Mouse (Mus musculus) gastrocnemius, postnatal 4 days (tissue): Measurements from ENCODE around the gene Enox1. TPM values are rescaled to one million over a fixed set of nuclear protein-coding genes. Genes with fewer than 3 reads are reported as not detected.
"Not testable (repeated sequence)": the region's sequence is repeated elsewhere in the genome, so short reads cannot be mapped to it uniquely, and the experiment has no call there.

Source experiments
- DNase-seq, 2 experiments: peaks; one replicate each; pipeline ENCODE4 v3.0.0; 2021 to 2022; ENCODE audit warnings: low spot score in 2 of 2, mixed read lengths in 2 of 2
- long read RNA-seq, 2 experiments: library from polyadenylated mRNA; stranded (forward); transcript quantifications; one replicate each; pipeline ENCODE4 v2.0.0; 2021
- total RNA-seq, 2 experiments: library from RNA; stranded (reverse); gene quantifications; 2 replicates each; pipeline ENCODE4 v1.2.3; 2021

The Enox1 gene
- total RNA-seq: 10 to 100 TPM; 14.3 to 17.3 TPM
- long read RNA-seq, experiment 1, partial matches to known transcripts: 1 of 21 reads
- long read RNA-seq, experiment 1, other reads (novel, unspliced or antisense): 19 of 21 reads
- long read RNA-seq, experiment 2, partial matches to known transcripts: 3 of 20 reads
- long read RNA-seq, experiment 2, other reads (novel, unspliced or antisense): 17 of 20 reads

DNA sequence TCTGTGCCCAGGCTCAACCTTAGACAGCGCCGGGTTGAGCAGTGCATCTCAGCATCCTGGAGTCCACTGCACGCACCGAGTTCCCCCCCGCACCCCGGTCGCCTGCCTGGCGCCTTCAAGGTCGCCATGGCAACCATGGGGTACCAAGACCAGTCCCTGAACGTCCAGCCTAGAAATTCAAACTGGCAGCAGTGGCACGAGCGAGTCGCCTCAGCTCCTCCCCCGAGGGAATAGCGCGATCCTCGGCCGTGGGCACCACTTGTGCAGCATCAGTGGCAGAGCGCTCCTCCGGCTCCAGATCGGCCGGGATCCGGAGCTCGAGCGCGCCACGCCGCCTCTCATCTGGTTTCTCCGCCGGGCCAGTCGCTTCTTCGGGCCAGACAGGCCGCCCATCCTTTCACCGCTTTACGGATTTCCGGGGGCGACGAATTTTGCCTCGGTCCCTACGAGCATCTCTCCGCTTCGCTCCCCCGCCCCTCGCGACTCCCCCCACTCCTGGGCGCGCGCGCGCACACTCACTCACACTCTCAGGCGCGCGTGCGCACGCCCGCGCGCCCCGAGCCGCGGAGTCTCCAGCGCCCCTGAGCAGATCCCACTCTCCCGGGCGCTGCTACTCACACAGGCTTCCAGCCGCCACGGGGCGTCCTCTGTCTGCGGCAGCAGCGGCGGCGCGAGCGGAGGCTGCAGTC, at the start of gene Enox1:
TSS of gene Enox1 (plus strand) at position 542 of the 689 bp plus-strand sequence.
- DNase-seq: peak; percentile 76 to 83

DNA sequence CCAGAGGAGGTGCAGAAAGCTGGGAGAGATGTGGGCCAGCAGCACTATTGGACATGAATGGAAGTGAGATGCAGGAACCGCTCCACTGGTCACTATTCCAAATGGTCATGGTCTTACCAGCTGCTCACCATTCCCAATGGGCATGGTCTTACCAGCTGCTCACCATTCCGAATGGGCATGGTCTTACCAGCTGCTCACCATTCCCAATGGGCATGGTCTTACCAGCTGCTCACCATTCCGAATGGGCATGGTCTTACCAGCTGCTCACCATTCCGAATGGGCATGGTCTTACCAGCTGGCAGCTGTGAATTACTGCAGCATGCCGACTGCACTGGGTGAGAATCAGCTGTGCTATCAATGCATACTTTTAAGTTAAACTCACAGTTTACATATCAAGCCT, 45.9 kb upstream of the Enox1 start:
- not testable (repeated sequence) for DNase-seq

DNA sequence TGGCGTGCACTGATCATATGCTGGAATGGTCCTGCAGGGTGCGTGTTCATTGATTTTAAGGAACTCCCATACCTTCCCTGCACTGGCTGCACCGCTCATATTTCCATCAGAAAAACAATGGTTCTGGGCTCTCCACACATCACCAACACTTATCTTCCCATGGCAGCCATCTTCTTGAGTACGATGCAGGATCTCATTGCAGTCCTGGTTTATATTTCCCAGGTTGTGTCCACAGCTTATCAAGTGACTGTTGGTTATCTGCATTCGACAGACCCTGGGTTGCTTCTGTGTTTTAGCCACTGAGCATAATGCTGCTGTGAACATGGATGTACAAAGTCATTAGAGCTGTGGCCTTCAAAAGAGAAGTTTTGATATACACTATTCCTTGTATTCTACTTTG, 26.0 kb upstream of the Enox1 start:
- DNase-seq: no peak

DNA sequence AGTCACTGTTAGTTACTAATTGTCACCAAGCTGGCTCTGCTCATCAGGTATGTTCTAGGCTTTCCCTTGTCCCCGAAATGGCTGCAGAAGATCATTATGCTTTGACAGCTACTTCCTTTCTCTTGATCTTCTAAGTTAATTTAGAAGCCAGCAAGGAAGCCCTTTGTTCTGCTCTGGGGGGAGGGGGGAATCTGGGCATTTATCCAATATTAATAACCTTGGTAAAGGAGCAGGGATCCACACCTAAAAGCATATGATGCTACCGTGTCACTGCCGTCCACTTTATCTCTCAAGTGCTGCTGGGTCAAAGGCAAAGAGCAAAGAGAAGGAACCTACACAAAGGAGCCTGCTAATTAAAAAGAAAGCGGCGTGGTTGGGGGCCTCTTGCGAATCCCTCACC, 19.6 kb upstream of the Enox1 start:
- no peak for DNase-seq

DNA sequence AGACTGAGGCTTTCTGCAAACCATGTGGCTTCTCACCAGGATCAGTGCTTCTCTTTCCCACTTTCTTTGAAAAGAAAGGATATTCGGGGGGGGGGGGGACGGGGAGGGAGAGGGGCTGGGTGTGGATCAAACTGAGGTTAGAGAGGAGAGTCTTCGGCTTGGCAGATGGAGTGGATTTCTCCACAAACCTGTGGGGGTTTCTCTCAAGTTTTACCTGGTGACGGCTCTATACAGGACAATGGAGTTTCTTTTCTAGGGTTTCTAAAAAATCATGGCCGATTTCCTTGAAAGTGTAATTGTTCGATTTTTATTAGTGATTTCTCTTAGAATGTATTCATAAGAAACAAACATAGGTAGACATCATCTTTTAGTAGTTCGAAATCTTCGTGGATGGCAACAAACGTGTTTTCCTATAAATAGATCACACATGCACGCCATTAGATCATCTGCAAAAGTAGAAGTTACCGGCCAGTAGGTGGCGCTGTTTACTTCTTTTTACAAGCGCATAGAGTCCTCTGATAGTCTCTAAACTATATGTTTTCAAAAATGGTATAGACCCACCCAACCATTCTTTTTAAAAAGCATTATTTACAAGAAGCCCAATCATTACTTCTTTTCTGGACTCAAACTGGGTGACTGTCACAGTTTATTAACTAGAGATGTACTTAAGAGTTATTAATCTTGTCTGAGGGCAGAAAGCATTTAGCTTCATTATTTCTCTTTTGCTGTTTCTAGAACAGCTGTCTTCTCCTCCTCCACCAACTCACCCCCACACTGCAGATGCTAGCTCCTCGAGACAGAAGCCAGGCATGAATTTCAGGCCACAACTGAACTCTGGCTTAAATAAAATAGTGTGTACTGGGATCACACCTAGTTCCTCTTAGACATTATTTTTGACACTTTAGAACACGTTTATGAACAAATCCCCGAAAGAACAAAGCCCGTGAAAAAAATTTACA, 15.0 kb upstream of the Enox1 start:
- peak; percentile 58 to 80 for DNase-seq

DNA sequence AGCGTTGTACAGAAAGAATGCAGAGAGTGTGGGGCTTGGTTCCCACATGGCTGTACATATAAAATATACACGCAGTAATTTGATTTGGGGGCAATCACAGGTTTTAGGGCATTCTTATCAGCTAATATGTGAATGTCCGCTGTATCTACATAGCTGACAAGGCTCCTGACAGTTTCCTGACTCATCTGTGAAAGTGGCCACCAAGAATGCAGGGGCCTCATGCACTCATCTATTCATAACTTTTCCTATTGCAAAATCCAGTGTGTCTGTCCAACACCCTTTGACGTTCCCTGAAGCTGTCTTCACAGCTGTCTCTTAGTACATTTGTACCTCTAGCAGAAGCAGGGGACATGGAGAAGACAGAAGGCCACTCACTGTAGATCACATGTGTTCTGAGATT, 11.5 kb upstream of the Enox1 start:
- no peak for DNase-seq

DNA sequence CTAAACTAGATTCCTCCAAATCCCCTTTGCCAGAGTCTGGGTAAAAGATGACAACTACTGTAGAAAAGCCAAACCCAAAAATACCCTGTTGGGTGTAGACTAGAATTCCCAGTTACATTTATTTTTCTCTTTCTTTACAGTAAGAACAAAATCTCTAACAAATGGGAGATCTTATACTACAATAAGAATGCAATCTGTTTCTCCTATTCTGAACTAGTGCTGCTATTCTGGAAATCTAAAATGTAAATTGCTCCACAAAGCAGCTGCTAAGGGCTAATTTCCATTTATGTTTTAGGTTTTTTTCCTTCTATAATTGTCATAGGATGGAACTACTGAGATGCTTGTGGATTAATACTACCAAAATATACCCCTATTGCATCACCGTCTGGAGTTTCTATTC, 8.9 kb upstream of the Enox1 start:
- DNase-seq: no peak

DNA sequence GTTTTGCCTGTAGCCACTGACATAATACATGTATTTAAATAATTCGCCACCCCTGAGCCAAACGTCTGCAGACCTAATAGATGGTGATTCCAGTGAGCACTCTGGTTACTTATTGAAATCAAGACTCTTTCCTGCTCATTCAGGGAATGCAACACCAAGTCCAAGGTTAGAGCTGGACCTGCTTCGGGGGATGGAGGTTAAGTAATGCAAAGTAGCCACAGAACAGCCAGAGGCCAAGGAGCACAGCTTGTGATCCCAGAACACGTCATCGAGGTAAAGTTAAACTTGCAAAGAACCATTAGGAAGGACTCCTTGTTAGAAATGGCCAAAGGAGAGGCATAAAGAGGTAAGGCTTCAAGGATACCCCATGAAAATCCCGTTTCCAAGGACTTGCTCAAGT, 6.0 kb upstream of the Enox1 start:
- no peak for DNase-seq

DNA sequence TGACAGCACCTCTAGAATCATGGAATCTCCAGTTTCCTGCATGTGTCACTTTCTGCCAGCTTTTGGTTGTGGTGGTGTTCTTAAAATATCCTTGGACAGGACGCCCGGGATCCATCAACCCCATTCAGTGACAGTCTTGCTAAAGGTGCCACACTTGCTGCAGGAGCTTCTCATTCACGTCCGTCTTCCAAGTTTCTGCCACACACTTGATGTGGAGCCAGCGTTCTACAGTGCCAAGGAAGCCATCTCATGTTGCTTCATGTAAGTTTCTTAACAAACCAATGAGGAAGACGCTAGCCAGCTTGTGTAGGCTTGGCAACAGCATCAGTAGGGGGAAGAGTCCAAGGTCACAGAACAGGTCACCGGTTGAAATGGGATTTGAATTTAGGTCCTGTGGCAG, 5.1 kb upstream of the Enox1 start:
- DNase-seq: no peak

DNA sequence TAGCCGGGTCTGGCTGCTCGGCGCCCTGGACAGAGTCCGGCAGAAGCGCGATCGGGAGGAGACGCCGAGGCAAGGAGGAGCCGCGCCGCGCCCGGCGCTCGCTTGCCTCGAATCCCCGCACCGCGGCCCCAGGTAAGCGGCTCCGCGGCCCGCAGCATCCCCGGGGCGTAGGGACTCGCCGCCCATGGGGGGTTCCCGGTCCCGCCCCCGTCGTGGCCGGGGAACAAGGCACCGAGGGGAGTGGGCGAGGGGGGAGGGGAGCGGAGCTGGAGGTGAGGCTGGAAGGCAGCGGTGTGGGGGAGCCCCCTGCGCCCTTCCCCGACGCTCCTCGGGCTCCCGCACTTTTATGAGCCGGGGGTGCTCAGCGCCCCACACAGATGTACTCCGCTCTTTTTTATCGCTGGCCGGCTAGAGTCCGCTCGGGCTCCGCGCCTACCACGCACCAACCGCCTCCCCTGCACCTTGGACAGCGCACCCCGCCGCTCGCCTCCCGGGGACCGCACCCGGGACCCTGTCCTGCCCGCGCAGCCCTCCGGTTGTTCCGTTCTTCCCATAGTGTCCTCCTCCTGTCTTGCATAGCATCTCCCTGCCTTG, 445 bp downstream of the Enox1 start:
- DNase-seq: peak in 1 of 2 experiments; percentile 25

DNA sequence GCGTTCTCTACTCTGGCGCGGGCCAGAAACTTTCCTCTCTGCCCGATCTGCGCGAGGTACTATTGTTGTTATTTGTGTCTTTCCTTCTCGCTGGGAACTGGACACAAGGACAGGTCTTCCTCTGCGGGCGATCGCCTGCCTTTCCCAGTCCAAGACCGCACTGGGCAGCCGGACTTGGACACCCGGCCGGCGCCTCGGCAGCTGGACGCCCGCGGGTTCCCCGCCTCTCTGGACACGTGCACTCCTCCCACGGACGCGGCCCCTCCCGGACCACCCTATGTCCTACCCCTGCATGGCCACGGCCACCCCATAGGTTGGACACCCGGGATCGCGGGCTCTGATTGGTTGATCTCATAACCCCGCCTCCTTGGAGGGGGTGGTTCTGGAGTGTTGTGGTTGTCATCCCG, 945 bp downstream of the Enox1 start:
- peak; percentile 80 to 88 for DNase-seq

DNA sequence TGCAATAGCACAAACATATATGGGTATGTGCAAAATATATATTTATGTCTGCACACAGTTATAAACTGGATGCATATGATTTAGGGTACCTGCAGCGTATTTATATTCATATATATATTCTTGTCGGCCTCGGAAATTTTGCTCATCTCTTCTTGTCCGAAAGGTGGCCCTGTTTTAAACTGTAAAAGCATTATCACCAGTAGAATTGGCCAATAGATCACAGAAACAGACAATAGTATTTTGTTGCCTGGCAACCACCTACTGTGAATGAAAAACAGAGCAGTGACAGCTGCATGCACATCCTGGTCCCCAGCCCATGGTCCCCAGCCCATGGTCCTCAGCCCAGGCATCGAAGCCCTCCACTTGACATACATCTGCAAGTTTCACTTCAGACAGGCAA, 2.8 kb downstream of the Enox1 start:
- DNase-seq: no peak

DNA sequence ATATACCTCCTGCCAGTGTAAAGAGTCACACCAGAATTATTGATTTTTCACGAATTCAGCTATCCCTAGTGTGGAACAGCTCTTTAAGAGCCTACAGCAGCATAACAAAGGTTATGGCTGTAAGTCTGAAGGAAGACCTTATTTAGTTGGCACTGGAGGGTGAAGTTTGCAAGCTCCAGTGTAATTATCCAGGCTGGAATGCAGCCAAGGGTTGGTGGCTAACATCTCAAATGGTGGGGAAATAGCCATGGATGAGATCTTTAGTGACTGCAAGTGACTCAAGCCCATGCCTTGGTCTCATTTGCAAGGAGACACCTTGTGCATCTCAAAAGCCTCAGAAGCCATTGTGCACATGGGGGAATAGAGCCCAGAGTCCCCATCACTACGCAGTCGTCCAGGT, 5.9 kb downstream of the Enox1 start:
- DNase-seq: no peak

DNA sequence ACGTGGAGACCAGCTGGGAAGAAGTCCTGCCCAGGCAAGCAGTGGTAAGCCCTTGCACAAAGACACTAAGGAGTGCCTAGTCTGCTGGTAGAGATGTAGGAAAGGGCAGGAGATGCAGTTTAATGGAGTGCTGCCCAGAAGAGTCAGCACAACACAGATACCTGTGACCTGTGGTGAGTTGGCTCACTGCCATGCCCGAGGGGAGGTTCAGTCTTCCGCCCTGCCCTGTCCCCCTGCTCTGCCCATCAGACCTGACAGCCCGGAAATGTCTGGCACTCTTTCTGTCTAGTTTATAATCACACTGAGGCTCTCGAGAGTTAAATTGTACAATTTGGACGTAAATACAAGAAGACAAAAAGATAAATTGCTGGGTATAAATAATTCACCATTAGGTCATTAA, 7.8 kb downstream of the Enox1 start:
- DNase-seq: no peak

DNA sequence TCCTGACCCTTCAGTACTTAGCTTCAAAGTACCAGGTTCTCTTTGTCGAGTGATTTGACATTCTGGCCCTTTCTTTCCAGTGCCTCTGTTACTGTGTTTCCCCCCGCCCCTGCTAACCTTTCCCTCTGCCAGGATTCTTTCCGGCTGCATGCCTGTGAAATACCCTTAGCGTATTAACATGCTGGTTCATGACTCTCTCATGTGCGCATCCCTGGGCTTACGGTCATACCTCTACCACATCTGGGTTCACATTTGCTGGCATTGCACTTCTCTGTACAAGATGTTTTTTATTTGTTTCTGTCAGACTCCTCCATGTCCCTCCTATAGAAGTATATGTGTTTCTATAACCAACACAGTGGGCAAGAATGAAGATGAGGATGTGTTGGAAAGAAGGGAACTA, 11.6 kb downstream of the Enox1 start:
- no peak for DNase-seq

DNA sequence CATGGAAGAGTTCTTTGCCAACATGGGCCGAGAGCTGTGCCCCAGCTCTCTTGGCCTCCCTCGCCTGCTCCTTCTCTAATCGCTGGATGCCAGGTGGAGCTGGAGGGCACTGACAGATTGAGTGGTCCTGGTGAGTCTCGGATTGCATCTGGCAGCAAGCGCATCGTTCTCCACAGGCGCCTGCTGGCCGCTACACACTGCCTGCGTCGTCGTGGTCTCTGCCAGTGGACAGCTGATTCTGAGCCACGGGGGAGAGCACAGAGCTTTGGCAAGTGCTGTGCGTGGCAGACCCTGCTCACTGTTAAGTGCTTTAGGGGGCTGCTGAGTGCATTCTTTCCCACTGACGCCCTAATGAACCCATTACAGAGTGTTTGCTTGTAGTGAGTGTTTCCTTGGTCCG, 17.9 kb downstream of the Enox1 start:
- DNase-seq: peak; percentile 22 to 51

DNA sequence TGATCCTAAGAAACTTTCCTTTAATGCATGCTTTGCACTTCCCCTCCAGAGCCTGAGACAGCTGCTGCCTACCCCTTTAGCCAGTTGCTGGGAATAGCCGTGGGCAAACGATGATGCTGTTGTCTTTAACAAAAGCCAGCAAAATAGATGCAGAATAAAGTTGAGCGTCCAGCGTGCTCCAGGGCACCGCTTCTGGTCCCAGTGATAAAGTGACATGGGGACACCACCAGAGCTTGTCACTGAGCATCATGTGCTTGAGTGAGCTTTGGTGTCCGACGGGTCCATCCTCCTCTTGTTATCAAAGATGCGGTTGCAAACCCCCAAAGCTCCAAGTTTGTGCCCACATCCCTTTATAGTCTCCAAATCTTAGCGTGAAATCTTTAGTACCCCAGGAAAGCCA, 18.4 kb downstream of the Enox1 start:
- DNase-seq: no peak

DNA sequence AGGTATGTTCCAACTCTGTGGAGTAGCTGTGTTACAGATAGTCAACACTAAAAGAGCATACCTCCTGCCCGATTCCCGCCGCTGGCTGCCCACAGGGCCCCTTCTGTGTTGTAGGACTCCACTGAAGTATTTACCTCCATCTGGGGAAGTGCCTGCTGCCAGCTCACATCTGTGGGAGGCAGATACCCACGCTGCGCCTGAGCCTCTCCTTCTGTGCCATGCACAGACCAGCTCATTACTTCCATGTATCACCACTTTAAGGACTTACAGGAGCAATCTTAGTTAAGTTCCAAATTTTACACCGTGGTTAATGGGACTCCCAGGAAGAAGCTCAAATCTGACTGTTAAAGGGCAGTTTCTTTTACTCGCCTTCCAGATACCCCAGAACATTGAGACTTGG, 23.7 kb downstream of the Enox1 start:
- DNase-seq: no peak

DNA sequence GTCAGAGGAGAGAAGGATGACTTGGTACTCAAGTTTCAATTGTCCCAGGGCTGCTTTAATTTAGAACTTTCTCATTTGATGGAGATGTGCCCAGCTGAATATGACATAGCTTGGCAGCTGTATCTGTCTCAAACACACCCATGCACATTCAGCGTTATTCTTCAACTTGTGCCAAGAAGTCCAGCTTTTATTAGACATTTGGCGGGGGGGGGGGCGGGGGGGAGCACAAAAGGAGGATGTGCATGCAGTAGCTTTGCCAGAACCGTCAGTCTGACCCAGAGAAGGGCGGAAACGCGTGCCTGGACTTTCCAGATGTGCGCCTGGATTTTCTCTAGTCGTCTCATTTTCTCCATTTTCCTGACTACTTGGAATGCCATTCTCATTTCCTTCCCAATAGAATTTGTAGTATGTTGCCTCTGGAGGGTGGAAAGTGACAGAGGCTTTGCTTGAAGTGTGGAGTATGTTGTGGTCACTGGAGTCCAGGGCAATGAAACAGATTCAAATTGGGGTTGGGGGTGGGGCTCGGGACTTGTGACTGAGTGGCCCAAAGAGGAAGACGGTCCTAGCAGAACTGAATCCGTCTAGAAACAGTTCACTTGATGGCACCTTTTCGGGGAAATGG, 24.3 kb downstream of the Enox1 start:
- DNase-seq: peak in 1 of 2 experiments; percentile 40

DNA sequence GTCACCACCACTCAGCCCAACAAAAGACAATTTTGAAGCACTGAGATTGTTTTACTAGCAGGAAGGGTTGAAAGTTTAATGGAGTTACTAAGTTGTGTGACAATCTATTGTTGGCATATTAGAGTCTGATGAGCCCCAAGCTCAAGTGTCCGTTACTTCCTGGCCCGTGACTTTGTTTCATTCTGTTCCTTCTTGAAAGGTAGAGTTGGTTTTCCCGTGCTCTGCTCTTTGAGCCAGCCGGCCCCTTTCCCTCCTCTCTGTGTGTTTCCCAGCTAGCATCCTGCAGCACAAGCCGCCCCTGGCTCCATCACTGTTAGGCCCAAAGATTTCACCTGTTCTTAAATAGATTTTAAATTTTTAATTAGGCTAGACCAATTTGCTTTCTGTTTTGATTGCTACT, 26.9 kb downstream of the Enox1 start:
- DNase-seq: no peak

DNA sequence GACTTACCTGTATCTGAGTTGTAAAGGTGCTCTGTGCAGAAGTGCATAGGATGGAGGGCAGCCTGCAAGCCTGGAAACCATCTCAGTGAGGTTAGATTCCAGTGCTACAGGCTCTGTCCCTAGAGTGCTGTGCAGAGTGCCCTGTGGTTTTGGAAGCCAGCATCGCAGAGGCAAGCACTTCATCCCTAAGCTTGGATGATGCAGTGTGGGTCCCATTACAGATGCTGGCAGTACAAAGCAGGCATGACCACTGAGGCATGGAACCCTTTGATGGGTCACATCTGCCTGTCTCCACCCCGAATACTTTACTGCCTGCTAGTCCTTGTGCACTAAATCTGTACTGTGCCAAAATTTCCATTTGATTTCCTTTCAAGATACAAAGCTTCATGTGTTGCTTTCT, 33.6 kb downstream of the Enox1 start:
- no peak for DNase-seq
